Mouse (Mus musculus): ENCODE results near the gene Cdc42bpg.

DNA sequence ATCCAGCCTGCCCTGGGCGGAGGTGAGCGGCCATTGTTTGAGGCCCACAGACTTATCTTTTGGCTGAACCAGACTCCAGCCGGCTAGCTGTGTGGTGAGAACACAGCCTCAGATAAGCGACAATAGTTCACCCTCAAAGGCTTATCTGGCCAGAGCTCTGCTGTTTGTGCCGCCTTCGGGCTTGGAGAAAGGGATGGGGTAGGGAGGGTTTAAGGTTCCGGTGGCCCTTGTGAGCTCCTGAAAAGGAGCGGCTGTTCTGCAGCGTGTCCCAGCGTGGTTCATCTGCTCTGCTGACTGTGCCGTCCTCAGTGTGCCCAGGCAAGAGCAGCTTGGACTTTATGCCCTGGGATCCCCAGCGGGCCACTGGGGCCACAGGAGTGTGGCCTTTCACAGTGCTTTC is 21.8 kb upstream of the Cdc42bpg start:
- no peak for TF ChIP-seq CTCF (IDR thresholded peaks at IDR 0.05; ENCODE audit: extremely low read depth, insufficient read depth, low read length)
- no peak for TF ChIP-seq POLR2A (IDR thresholded peaks at IDR 0.05; ENCODE audit: extremely low read depth, insufficient read depth, low read length)
